Mouse (Mus musculus) embryonic facial prominence, embryonic 15.5 days (tissue): ENCODE results near the gene Gm20388. TPM values are rescaled to one million over a fixed set of nuclear protein-coding genes. Genes with fewer than 3 reads are reported as not detected.

Experiments used
- ATAC-seq: fragments of 200-750 bp; cut with Nextera tagmentation; 2 replicates; pipeline ENCODE4 v1.8.0; 2017; ENCODE audit warnings: low read depth, moderate TSS enrichment; ENCODE audit not compliant: insufficient number of reproducible peaks, low FRiP score, low TSS enrichment
- H3K27ac ChIP-seq: fragments of 300-500 bp; sonication (generic); replicated peaks from 2 replicates; pipeline ENCODE4 v1.5.1; 2015; ENCODE audit warnings: mild to moderate bottlenecking, inconsistent platforms
- H3K27me3 ChIP-seq: fragments of 300-500 bp; sonication (generic); 2 replicates; pipeline ENCODE4 v1.6.1; 2015; ENCODE audit warnings: inconsistent platforms
- H3K36me3 ChIP-seq: fragments of 300-500 bp; sonication (generic); 2 replicates; pipeline ENCODE4 v1.6.1; 2015; ENCODE audit warnings: mild to moderate bottlenecking, inconsistent platforms
- H3K4me1 ChIP-seq: fragments of 300-500 bp; sonication (generic); 2 replicates; pipeline ENCODE4 v1.6.1; 2015; ENCODE audit warnings: inconsistent platforms
- H3K4me2 ChIP-seq: fragments of 300-500 bp; sonication (generic); replicated peaks from 2 replicates; pipeline ENCODE4 v1.6.1; 2015; ENCODE audit warnings: mild to moderate bottlenecking, inconsistent platforms
- H3K4me3 ChIP-seq: fragments of 300-500 bp; sonication (generic); replicated peaks from 2 replicates; pipeline ENCODE4 v1.5.1; 2015; ENCODE audit warnings: mild to moderate bottlenecking, inconsistent platforms
- H3K9ac ChIP-seq: fragments of 300-500 bp; sonication (generic); 2 replicates; pipeline ENCODE4 v1.6.1; 2015; ENCODE audit warnings: inconsistent platforms
- H3K9me3 ChIP-seq: fragments of 300-500 bp; sonication (generic); replicated peaks from 2 replicates; pipeline ENCODE4 v1.6.1; 2016; ENCODE audit warnings: inconsistent platforms
- WGBS: fragments of 180-500 bp; shearing (Covaris S2); methylation state at CpG from one replicate; pipeline ENCODE4 v1.1.7; 2015; 5-methylcytosine and 5-hydroxymethylcytosine counted together
- polyA plus RNA-seq: library from polyadenylated mRNA; unstranded; fragments of >200 nt; fragmentation: Nextera tagmentation; extraction: Ambion mirVana; gene quantifications from 2 replicates; pipeline ENCODE4 v1.2.1, GENCODE M21; 2015

The Gm20388 gene
- polyA plus RNA-seq, 1 experiment from 2014 or later, result 8.0 TPM

- H3K27ac ChIP-seq, result no peak overlapping the region
- H3K9me3 ChIP-seq, result no peaks in the 10 kb centered on the region
- peaks cover 3% of the 10 kb centered on the region; the same call in 1 of the 2 replicates for H3K4me1 ChIP-seq
- H3K9ac ChIP-seq, result no peak overlapping the region
- H3K4me3 ChIP-seq, result no peak overlapping the region
- no peak overlapping the region for H3K4me2 ChIP-seq
- no peak for ATAC-seq
- 72% methylated on average over 3 of the region's 3 CpGs for WGBS
- H3K36me3 ChIP-seq, result peaks cover 73% of the 10 kb centered on the region
- no peaks in the 10 kb centered on the region for H3K27me3 ChIP-seq
Observed at GRCm38 (mm10) chr8:124339742-124340141, 4429.1 kb downstream of the Gm20388 start.

DNA sequence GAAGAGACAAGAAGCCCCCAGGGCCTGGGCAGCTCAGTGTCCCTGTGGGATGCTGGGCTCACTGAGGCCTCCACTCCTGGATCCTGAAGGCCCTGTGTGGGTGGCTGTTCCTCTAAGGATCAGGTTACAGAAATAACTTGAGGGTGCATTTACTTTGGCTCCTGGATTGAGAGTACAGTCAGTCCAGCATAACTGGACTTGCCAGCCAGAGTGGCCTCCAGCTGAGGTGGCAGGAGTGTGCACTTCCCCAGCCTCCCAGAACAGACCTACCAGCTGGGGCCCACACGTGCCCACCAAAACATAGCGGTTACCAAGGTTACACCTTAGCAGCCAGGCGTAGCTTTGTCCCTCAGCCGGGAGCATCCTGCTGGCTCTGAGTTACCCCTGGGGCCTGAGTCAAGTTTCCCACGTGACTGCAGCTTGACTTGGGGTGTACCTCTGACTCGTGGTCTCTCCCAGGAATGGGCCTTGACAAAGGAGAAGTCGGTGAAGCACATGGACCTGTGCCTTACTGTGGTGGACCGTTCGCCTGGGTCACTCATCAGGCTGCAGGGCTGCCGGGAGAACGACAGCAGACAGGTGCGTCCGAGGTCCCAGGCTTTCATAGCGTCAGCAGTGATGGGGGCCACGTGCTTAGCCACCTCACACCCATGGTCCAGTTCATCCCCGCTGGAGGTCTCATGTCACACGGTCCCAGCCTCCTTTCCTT lies 4429.9 kb downstream of the Gm20388 start:
- no peak overlapping the region for H3K27ac ChIP-seq
- H3K36me3 ChIP-seq, result peaks cover 69% of the 10 kb centered on the region
- H3K4me3 ChIP-seq, result no peak overlapping the region
- H3K4me1 ChIP-seq, result peaks cover 3% of the 10 kb centered on the region; the same call in 1 of the 2 replicates
- no peaks in the 10 kb centered on the region for H3K27me3 ChIP-seq
- no peaks in the 10 kb centered on the region for H3K9me3 ChIP-seq
- 66% methylated on average over 17 of the region's 17 CpGs for WGBS
- H3K9ac ChIP-seq, result no peak overlapping the region
- no peak overlapping the region for H3K4me2 ChIP-seq
- ATAC-seq, result no peak

DNA sequence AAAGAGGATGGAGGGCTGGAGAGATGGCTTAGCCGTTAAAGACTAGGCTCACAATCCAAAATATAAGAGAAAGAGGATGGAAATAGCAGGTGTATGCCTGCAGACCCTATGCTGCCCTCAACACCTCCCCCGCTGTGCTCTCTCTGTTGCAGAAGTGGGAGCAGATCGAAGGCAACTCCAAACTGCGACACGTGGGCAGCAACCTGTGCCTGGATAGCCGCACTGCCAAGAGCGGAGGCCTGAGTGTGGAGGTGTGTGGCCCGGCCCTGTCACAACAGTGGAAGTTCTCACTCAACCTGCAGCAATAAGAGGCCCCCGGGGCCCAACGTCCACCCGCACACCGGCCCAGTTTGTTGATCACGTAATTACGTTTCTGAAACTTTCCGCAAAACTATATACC lies 4432.5 kb downstream of the Gm20388 start:
- H3K36me3 ChIP-seq, result peaks cover 45% of the 10 kb centered on the region
- no peak overlapping the region for H3K9ac ChIP-seq
- H3K4me3 ChIP-seq, result no peak overlapping the region
- WGBS, result 89% methylated on average over 15 of the region's 15 CpGs
- no peaks in the 10 kb centered on the region for H3K27me3 ChIP-seq
- H3K27ac ChIP-seq, result no peak overlapping the region
- no peak overlapping the region for H3K4me2 ChIP-seq
- peaks cover 3% of the 10 kb centered on the region; the same call in 1 of the 2 replicates for H3K4me1 ChIP-seq
- no peaks in the 10 kb centered on the region for H3K9me3 ChIP-seq
- ATAC-seq, result no peak

- H3K9ac ChIP-seq, result no peak overlapping the region
- no peak overlapping the region for H3K4me2 ChIP-seq
- H3K9me3 ChIP-seq, result no peaks in the 10 kb centered on the region
- peaks cover 38% of the 10 kb centered on the region for H3K36me3 ChIP-seq
- peaks cover 3% of the 10 kb centered on the region; the same call in 1 of the 2 replicates for H3K4me1 ChIP-seq
- no peak overlapping the region for H3K4me3 ChIP-seq
- WGBS, result 92% methylated on average over 12 of the region's 12 CpGs
- H3K27me3 ChIP-seq, result no peaks in the 10 kb centered on the region
- ATAC-seq, result no peak
- no peak overlapping the region for H3K27ac ChIP-seq
Observed at GRCm38 (mm10) chr8:124343991-124344390, 4433.4 kb downstream of the Gm20388 start.

DNA sequence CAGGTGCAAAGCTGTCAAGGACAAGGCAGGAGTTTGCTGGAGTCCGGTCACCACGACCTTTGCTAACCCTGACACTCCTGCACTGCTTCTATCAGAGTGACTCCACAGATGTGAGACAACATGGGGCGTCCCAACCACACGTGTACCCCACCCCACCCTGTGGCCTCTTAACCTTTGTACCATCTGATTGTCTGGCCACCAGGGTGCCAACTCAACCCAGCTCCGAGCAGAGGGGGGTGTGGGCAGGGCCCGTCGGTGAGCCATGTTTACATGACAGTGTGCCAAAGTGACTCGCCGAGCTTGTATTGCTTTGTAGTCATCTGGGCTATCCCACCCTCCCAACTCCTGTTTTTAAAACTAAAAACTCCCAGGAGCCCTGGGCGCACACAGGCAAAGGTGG lies 4434.5 kb downstream of the Gm20388 start:
- no peak overlapping the region for H3K4me3 ChIP-seq
- no peak for ATAC-seq
- no peak overlapping the region for H3K27ac ChIP-seq
- no peaks in the 10 kb centered on the region for H3K27me3 ChIP-seq
- 81% methylated on average over 10 of the region's 10 CpGs for WGBS
- no peak overlapping the region for H3K4me2 ChIP-seq
- H3K4me1 ChIP-seq, result peaks cover 3% of the 10 kb centered on the region; the same call in 1 of the 2 replicates
- peaks cover 28% of the 10 kb centered on the region for H3K36me3 ChIP-seq
- no peaks in the 10 kb centered on the region for H3K9me3 ChIP-seq
- H3K9ac ChIP-seq, result no peak overlapping the region

GRCm38 (mm10) chr8:124346852-124347523 lies 4436.3 kb downstream of the Gm20388 start:
- Histone ChIP-seq H3K9ac (no peak overlapping the region), H3K9me3 (no peaks in the 10 kb centered on the region), H3K4me1 (no peaks in the 10 kb centered on the region), H3K27me3 (no peaks in the 10 kb centered on the region), H3K36me3 (peaks cover 26% of the 10 kb centered on the region), H3K4me2 (no peak overlapping the region), H3K27ac (no peak overlapping the region), H3K4me3 (no peak overlapping the region)
- 27% methylated on average over 19 of the region's 19 CpGs for WGBS
- ATAC-seq, result peak; percentile 58; the same call in 1 of the 2 replicates

GRCm38 (mm10) chr8:124348087-124348486 lies 4437.4 kb downstream of the Gm20388 start:
- ATAC-seq, result no peak
- Histone ChIP-seq H3K27me3 (no peaks in the 10 kb centered on the region), H3K9me3 (no peaks in the 10 kb centered on the region), H3K27ac (no peak overlapping the region), H3K4me2 (no peak overlapping the region), H3K4me3 (no peak overlapping the region), H3K9ac (no peak overlapping the region), H3K36me3 (peaks cover 20% of the 10 kb centered on the region), H3K4me1 (no peaks in the 10 kb centered on the region)
- WGBS, result 54% methylated on average over 1 of the region's 1 CpGs

DNA sequence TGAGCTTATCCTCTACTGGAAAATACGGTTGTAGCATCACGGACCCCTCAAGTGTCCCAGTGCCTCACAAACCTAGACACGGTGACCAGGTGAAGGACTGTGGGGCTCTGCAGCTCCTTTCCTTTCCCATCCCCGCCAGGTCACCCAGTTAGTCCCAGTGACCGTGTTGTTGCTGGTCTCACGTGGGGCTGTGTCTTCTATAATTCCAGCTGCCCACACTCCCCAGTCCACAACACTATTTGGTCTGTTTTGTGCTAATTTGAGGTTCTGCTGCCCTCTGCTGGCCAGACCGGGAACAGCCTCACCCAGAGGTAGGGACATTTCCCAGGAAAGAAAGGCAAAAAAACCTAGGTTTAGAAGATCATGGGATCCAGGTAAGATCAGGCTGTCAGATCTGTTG lies 4439.0 kb downstream of the Gm20388 start:
- Histone ChIP-seq H3K36me3 (peaks cover 5% of the 10 kb centered on the region), H3K4me3 (no peak overlapping the region), H3K27ac (no peak overlapping the region), H3K4me1 (no peaks in the 10 kb centered on the region), H3K9ac (no peak overlapping the region), H3K27me3 (no peaks in the 10 kb centered on the region), H3K4me2 (no peak overlapping the region), H3K9me3 (no peaks in the 10 kb centered on the region)
- no peak for ATAC-seq
- WGBS, result 36% methylated on average over 7 of the region's 7 CpGs

DNA sequence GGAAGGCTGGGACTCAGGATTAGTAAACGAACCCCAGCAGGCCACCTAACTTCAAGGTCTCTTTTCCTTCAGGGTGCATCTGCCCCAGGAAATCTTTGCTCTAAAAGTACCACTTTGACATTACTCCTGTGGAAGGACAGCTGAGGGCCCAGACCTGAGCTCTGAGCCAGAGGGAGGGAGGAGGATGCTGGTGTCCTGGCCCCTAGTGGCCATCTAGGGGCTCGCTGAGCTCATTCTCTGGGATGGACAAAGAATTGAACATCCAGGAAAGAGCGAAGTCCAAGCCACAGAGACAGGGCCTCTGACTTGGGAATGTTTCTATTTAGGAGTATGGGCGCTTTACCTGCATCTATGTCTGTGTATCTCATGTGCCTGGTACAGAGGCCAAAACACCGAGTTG lies 4441.0 kb downstream of the Gm20388 start:
- H3K4me3 ChIP-seq, result no peak overlapping the region
- no peak overlapping the region for H3K27ac ChIP-seq
- 52% methylated on average over 5 of the region's 5 CpGs for WGBS
- no peak overlapping the region for H3K4me2 ChIP-seq
- H3K27me3 ChIP-seq, result no peaks in the 10 kb centered on the region
- no peaks in the 10 kb centered on the region for H3K4me1 ChIP-seq
- H3K36me3 ChIP-seq, result no peaks in the 10 kb centered on the region
- H3K9me3 ChIP-seq, result no peaks in the 10 kb centered on the region
- no peak overlapping the region for H3K9ac ChIP-seq
- no peak for ATAC-seq

GRCm38 (mm10) chr8:124360911-124361310 lies 4450.3 kb downstream of the Gm20388 start:
- H3K9ac ChIP-seq, result no peak overlapping the region
- H3K4me1 ChIP-seq, result no peaks in the 10 kb centered on the region
- no peak for ATAC-seq
- no peak overlapping the region for H3K4me3 ChIP-seq
- no peak overlapping the region for H3K4me2 ChIP-seq
- no peaks in the 10 kb centered on the region for H3K9me3 ChIP-seq
- H3K27me3 ChIP-seq, result no peaks in the 10 kb centered on the region
- no peaks in the 10 kb centered on the region for H3K36me3 ChIP-seq
- WGBS, result 74% methylated on average over 3 of the region's 3 CpGs
- no peak overlapping the region for H3K27ac ChIP-seq

DNA sequence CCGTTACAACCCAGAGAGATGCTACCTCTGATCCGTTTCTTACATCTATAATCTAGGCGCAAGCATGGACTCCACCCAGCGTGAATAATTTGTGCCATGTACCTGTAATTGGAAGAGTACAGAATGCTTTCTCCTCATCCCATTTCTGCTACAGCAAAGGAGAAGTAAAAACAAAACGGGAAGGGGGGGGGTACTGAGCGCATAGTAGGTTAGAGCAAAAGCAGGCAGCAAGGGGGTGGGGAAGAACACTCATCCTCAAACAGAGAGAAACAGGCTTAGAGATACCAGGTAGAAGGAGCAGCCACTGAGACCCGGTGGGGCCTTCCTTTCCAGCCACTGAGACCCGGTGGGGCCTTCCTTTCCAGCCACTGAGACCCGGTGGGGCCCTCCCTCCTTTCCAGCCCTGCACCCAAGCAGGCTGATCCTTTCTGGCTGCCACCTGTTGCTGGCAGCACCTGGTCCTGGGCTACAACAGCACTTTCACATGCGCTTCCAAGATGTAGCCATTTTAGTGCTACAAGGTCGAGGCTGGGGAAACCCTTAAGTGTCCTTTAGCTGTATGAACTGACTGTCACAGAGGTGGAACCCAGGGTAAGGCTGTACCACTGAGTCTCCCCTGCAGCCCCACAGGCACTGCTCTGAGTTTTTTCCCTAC lies 4451.3 kb downstream of the Gm20388 start:
- H3K4me2 ChIP-seq, result no peak overlapping the region
- H3K4me3 ChIP-seq, result no peak overlapping the region
- H3K27ac ChIP-seq, result no peak overlapping the region
- 74% methylated on average over 11 of the region's 11 CpGs for WGBS
- H3K36me3 ChIP-seq, result no peaks in the 10 kb centered on the region
- no peak for ATAC-seq
- H3K9me3 ChIP-seq, result no peaks in the 10 kb centered on the region
- no peaks in the 10 kb centered on the region for H3K4me1 ChIP-seq
- no peaks in the 10 kb centered on the region for H3K27me3 ChIP-seq
- no peak overlapping the region for H3K9ac ChIP-seq
